Mouse (Mus musculus): ENCODE results near the gene Snx29.

Gene Snx29

GRCm38 (mm10) chr16:11577541-11578255 is 255.0 kb downstream of the Snx29 start:
- no peaks in the 10 kb centered on the region for H3K36me3 ChIP-seq (ENCODE audit: insufficient read depth, low read length)
- 0 out of 2 replicates have a peak, but pooled peaks cover 5% of the 10 kb centered on the region for H3K4me1 ChIP-seq (replicated peaks; ENCODE audit: low read depth, low read length)
- H3K27me3 ChIP-seq (ENCODE audit: insufficient read depth, low read length) = no peaks in the 10 kb centered on the region
- H3K4me3 ChIP-seq (replicated peaks; ENCODE audit: low read length) = no peak overlapping the region
- TF ChIP-seq POU5F1 (IDR thresholded peaks at IDR 0.05; ENCODE audit: borderline replicate concordance, low read length) (no peak), NANOG (IDR thresholded peaks at IDR 0.05; ENCODE audit: borderline replicate concordance, low read length) (no peak), CTCF (conservative IDR thresholded peaks at IDR 0.05; ENCODE audit: low read length) (no peak)
- H3K9me3 ChIP-seq (ENCODE audit: low read length) = no peaks in the 10 kb centered on the region

GRCm38 (mm10) chr16:11579676-11580098 is 257.0 kb downstream of the Snx29 start:
- TF ChIP-seq POU5F1 (IDR thresholded peaks at IDR 0.05; ENCODE audit: borderline replicate concordance, low read length) (no peak), CTCF (conservative IDR thresholded peaks at IDR 0.05; ENCODE audit: low read length) (peak; percentile 54), NANOG (IDR thresholded peaks at IDR 0.05; ENCODE audit: borderline replicate concordance, low read length) (no peak)
- Histone ChIP-seq H3K27me3 (ENCODE audit: insufficient read depth, low read length) (no peaks in the 10 kb centered on the region), H3K36me3 (ENCODE audit: insufficient read depth, low read length) (no peaks in the 10 kb centered on the region), H3K9me3 (ENCODE audit: low read length) (no peaks in the 10 kb centered on the region), H3K4me1 (replicated peaks; ENCODE audit: low read depth, low read length) (0 out of 2 replicates have a peak, but pooled peaks cover 5% of the 10 kb centered on the region), H3K4me3 (replicated peaks; ENCODE audit: low read length) (no peak overlapping the region)

- H3K27me3 ChIP-seq (ENCODE audit: insufficient read depth, low read length) = no peaks in the 10 kb centered on the region
- H3K4me3 ChIP-seq (replicated peaks; ENCODE audit: low read length) = no peak overlapping the region
- H3K4me1 ChIP-seq (replicated peaks; ENCODE audit: low read depth, low read length) = 0 out of 2 replicates have a peak, but pooled peaks cover 5% of the 10 kb centered on the region
- TF ChIP-seq CTCF (conservative IDR thresholded peaks at IDR 0.05; ENCODE audit: low read length) (no peak), NANOG (IDR thresholded peaks at IDR 0.05; ENCODE audit: borderline replicate concordance, low read length) (no peak), POU5F1 (IDR thresholded peaks at IDR 0.05; ENCODE audit: borderline replicate concordance, low read length) (no peak)
- no peaks in the 10 kb centered on the region for H3K36me3 ChIP-seq (ENCODE audit: insufficient read depth, low read length)
- no peaks in the 10 kb centered on the region for H3K9me3 ChIP-seq (ENCODE audit: low read length)
These were observed 261.4 kb downstream of the Snx29 start for GRCm38 (mm10) chr16:11583941-11584639.

GRCm38 (mm10) chr16:11588689-11589088 is 266.0 kb downstream of the Snx29 start:
- Histone ChIP-seq H3K4me3 (replicated peaks; ENCODE audit: low read length) (no peak overlapping the region), H3K4me1 (replicated peaks; ENCODE audit: low read depth, low read length) (no peaks in the 10 kb centered on the region), H3K36me3 (ENCODE audit: insufficient read depth, low read length) (no peaks in the 10 kb centered on the region), H3K9me3 (ENCODE audit: low read length) (no peaks in the 10 kb centered on the region), H3K27me3 (ENCODE audit: insufficient read depth, low read length) (no peaks in the 10 kb centered on the region)
- no peak for TF ChIP-seq CTCF (conservative IDR thresholded peaks at IDR 0.05; ENCODE audit: low read length)
- TF ChIP-seq POU5F1 (IDR thresholded peaks at IDR 0.05; ENCODE audit: borderline replicate concordance, low read length) = no peak
- no peak for TF ChIP-seq NANOG (IDR thresholded peaks at IDR 0.05; ENCODE audit: borderline replicate concordance, low read length)

GRCm38 (mm10) chr16:11589336-11589735 is 266.6 kb downstream of the Snx29 start:
- H3K27me3 ChIP-seq (ENCODE audit: insufficient read depth, low read length) = no peaks in the 10 kb centered on the region
- H3K4me1 ChIP-seq (replicated peaks; ENCODE audit: low read depth, low read length) = no peaks in the 10 kb centered on the region
- H3K4me3 ChIP-seq (replicated peaks; ENCODE audit: low read length) = no peak overlapping the region
- no peak for TF ChIP-seq CTCF (conservative IDR thresholded peaks at IDR 0.05; ENCODE audit: low read length)
- TF ChIP-seq POU5F1 (IDR thresholded peaks at IDR 0.05; ENCODE audit: borderline replicate concordance, low read length) = no peak
- TF ChIP-seq NANOG (IDR thresholded peaks at IDR 0.05; ENCODE audit: borderline replicate concordance, low read length) = no peak
- no peaks in the 10 kb centered on the region for H3K36me3 ChIP-seq (ENCODE audit: insufficient read depth, low read length)
- H3K9me3 ChIP-seq (ENCODE audit: low read length) = no peaks in the 10 kb centered on the region

GRCm38 (mm10) chr16:11589782-11590695 is 267.3 kb downstream of the Snx29 start:
- no peaks in the 10 kb centered on the region for H3K9me3 ChIP-seq (ENCODE audit: low read length)
- H3K36me3 ChIP-seq (ENCODE audit: insufficient read depth, low read length) = no peaks in the 10 kb centered on the region
- H3K4me3 ChIP-seq (replicated peaks; ENCODE audit: low read length) = no peak overlapping the region
- TF ChIP-seq NANOG (IDR thresholded peaks at IDR 0.05; ENCODE audit: borderline replicate concordance, low read length) (no peak), CTCF (conservative IDR thresholded peaks at IDR 0.05; ENCODE audit: low read length) (no peak), POU5F1 (IDR thresholded peaks at IDR 0.05; ENCODE audit: borderline replicate concordance, low read length) (no peak)
- no peaks in the 10 kb centered on the region for H3K27me3 ChIP-seq (ENCODE audit: insufficient read depth, low read length)
- H3K4me1 ChIP-seq (replicated peaks; ENCODE audit: low read depth, low read length) = no peaks in the 10 kb centered on the region

GRCm38 (mm10) chr16:11596599-11596998 is 273.9 kb downstream of the Snx29 start:
- Histone ChIP-seq H3K27me3 (ENCODE audit: insufficient read depth, low read length) (no peaks in the 10 kb centered on the region), H3K4me1 (replicated peaks; ENCODE audit: low read depth, low read length) (peaks cover 10% of the 10 kb centered on the region; the same call in 1 of the 2 replicates), H3K36me3 (ENCODE audit: insufficient read depth, low read length) (no peaks in the 10 kb centered on the region), H3K9me3 (ENCODE audit: low read length) (no peaks in the 10 kb centered on the region), H3K4me3 (replicated peaks; ENCODE audit: low read length) (no peak overlapping the region)
- TF ChIP-seq CTCF (conservative IDR thresholded peaks at IDR 0.05; ENCODE audit: low read length) = no peak
- TF ChIP-seq POU5F1 (IDR thresholded peaks at IDR 0.05; ENCODE audit: borderline replicate concordance, low read length) = no peak
- TF ChIP-seq NANOG (IDR thresholded peaks at IDR 0.05; ENCODE audit: borderline replicate concordance, low read length) = no peak

- Histone ChIP-seq H3K4me3 (replicated peaks; ENCODE audit: low read length) (no peak overlapping the region), H3K36me3 (ENCODE audit: insufficient read depth, low read length) (no peaks in the 10 kb centered on the region), H3K9me3 (ENCODE audit: low read length) (no peaks in the 10 kb centered on the region), H3K27me3 (ENCODE audit: insufficient read depth, low read length) (no peaks in the 10 kb centered on the region), H3K4me1 (replicated peaks; ENCODE audit: low read depth, low read length) (peaks cover 10% of the 10 kb centered on the region; the same call in 1 of the 2 replicates)
- TF ChIP-seq POU5F1 (IDR thresholded peaks at IDR 0.05; ENCODE audit: borderline replicate concordance, low read length) (no peak), NANOG (IDR thresholded peaks at IDR 0.05; ENCODE audit: borderline replicate concordance, low read length) (no peak), CTCF (conservative IDR thresholded peaks at IDR 0.05; ENCODE audit: low read length) (no peak)
These were observed 275.1 kb downstream of the Snx29 start for GRCm38 (mm10) chr16:11597769-11598168.

All from E14TG2a.4 (cell line).